Mouse (Mus musculus): Measurements from ENCODE around the gene Gon4l. TPM values are rescaled to one million over a fixed set of nuclear protein-coding genes. Genes with fewer than 3 reads are reported as not detected.

The Gon4l gene
- total RNA-seq, 2 experiments from 2014 or later, result 41.2 to 46.0 TPM

- DNase-seq (ENCODE audit: low spot score in 2 of 2), result no peak
- intact Hi-C loops (cut with DNase I), result loop anchor here (10.0 kb wide), 1 partner anchor 362 kb away; no protein-coding TSS in a partner anchor
Measured at GRCm38 (mm10) chr3:88953246-88953645, 118.2 kb downstream of the Gon4l start.

DNA sequence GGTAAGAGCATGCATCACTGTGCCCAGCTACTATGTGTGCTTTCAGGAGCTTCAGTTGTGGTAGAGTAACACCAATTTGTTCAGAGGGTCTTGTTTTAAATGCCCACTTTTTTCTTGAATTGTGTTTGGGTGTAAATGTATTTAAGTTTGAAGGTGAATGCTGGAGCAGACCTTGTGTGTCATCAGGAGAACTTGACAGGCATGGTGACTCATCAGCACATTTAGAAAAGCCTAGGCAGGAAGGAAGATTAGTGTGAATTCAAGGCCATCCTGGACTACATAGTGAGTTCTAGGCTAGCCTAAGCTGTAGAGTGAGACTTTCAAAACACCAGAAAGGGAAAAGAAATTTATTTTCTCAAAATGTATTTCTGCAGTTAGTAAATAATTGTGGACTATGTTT is 118.7 kb downstream of the Gon4l start:
- intact Hi-C loops (cut with DNase I), result loop anchor here (10.0 kb wide), 1 partner anchor 361 kb away; no protein-coding TSS in a partner anchor

More for the DNA sequence above, 118.7 kb downstream of the Gon4l start:
- no peak for DNase-seq (ENCODE audit: low spot score in 2 of 2)

Other genes with a start within 250 kb of the Gon4l start
- gene Arhgef2, start 229.3 kb upstream of the Gon4l start, total RNA-seq (2021), result 100 to 1,000 TPM; 245 to 246 TPM
- not detected for gene Rxfp4, start 182.1 kb upstream of the Gon4l start, total RNA-seq (2021)
- 10 to 100 TPM; 54.0 to 57.1 TPM for gene Khdc4, start 149.4 kb upstream of the Gon4l start, total RNA-seq (2021)
- gene Rit1, start 118.4 kb upstream of the Gon4l start, total RNA-seq (2021), result 10 to 100 TPM; 49.1 to 49.9 TPM
- 100 to 1,000 TPM; 527 to 544 TPM for gene Syt11, start 60.1 kb upstream of the Gon4l start, total RNA-seq (2021)
- 10 to 100 TPM; 22.5 to 23.6 TPM for gene Msto1, start 78.8 kb downstream of the Gon4l start, total RNA-seq (2021)
- gene Ash1l, start 115.4 kb downstream of the Gon4l start, total RNA-seq (2021), result 10 to 100 TPM; 79.1 to 83.5 TPM
- 100 to 1,000 TPM; 103 to 104 TPM for gene Dap3, start 116.0 kb downstream of the Gon4l start, total RNA-seq (2021)

Measured in left cerebral cortex, postnatal 25 days (tissue).